Mouse (Mus musculus) hindbrain, embryonic 10.5 days (tissue): ENCODE results near the gene Pitpnb. TPM values are rescaled to one million over a fixed set of nuclear protein-coding genes. Genes with fewer than 3 reads are reported as not detected.

Experiments used
- DNase-seq: peaks from one replicate; pipeline ENCODE4 v3.0.0-alpha.2; 2017; ENCODE audit warnings: low spot score
- H3K27ac ChIP-seq: fragments of 300-500 bp; sonication (generic); 2 replicates; pipeline ENCODE4 v1.5.1; 2016; ENCODE audit warnings: mild to moderate bottlenecking, moderate library complexity
- H3K27me3 ChIP-seq: fragments of 300-500 bp; sonication (generic); 2 replicates; pipeline ENCODE4 v1.6.1; 2016; ENCODE audit warnings: mild to moderate bottlenecking; ENCODE audit not compliant: poor library complexity, insufficient read depth, severe bottlenecking
- H3K36me3 ChIP-seq: fragments of 300-500 bp; sonication (generic); 2 replicates; pipeline ENCODE4 v1.6.1; 2016; ENCODE audit warnings: mild to moderate bottlenecking, moderate library complexity
- H3K4me1 ChIP-seq: fragments of 300-500 bp; sonication (generic); replicated peaks from 2 replicates; pipeline ENCODE4 v1.6.1; 2016; ENCODE audit warnings: mild to moderate bottlenecking
- H3K4me3 ChIP-seq: fragments of 300-500 bp; sonication (generic); 2 replicates; pipeline ENCODE4 v1.5.1; 2016; ENCODE audit warnings: mild to moderate bottlenecking, moderate library complexity
- H3K9me3 ChIP-seq: fragments of 300-500 bp; sonication (generic); 2 replicates; pipeline ENCODE4 v1.6.1; 2016; ENCODE audit warnings: mild to moderate bottlenecking, moderate library complexity
- WGBS: fragments of 180-500 bp; shearing (Covaris S2); methylation state at CpG from one replicate; pipeline ENCODE4 v1.1.7; 2016; 5-methylcytosine and 5-hydroxymethylcytosine counted together
- polyA plus RNA-seq: library from polyadenylated mRNA; unstranded; fragments of >200 nt; fragmentation: Nextera tagmentation; extraction: Ambion mirVana; gene quantifications from 2 replicates; pipeline ENCODE4 v1.2.1, GENCODE M21; 2016

Pitpnb gene
- polyA plus RNA-seq, 1 experiment from 2014 or later: 110 TPM

- H3K36me3 ChIP-seq: peaks cover 100% of the 10 kb centered on the region
- H3K4me1 ChIP-seq: peaks cover 99% of the 10 kb centered on the region
- no peak for DNase-seq
- H3K4me3 ChIP-seq: no peak overlapping the region
- H3K27me3 ChIP-seq: no peaks in the 10 kb centered on the region
- WGBS: 50% methylated on average over 16 of the region's 16 CpGs
- H3K9me3 ChIP-seq: no peaks in the 10 kb centered on the region
- H3K27ac ChIP-seq: peak overlapping the region; percentile 75
Observed at GRCm38 (mm10) chr5:111434342-111434842, 103.8 kb downstream of the Pitpnb start.

- H3K36me3 ChIP-seq: peaks cover 100% of the 10 kb centered on the region
- no peaks in the 10 kb centered on the region for H3K27me3 ChIP-seq
- WGBS: 82% methylated on average over 7 of the region's 7 CpGs
- no peak for DNase-seq
- H3K9me3 ChIP-seq: no peaks in the 10 kb centered on the region
- H3K4me1 ChIP-seq: peaks cover 99% of the 10 kb centered on the region
- no peak overlapping the region for H3K4me3 ChIP-seq
- peak overlapping the region; percentile 20 for H3K27ac ChIP-seq
Observed at GRCm38 (mm10) chr5:111436260-111436659, 105.7 kb downstream of the Pitpnb start.

- WGBS: 51% methylated on average over 7 of the region's 7 CpGs
- H3K4me3 ChIP-seq: no peak overlapping the region
- peaks cover 100% of the 10 kb centered on the region for H3K36me3 ChIP-seq
- no peaks in the 10 kb centered on the region for H3K27me3 ChIP-seq
- H3K4me1 ChIP-seq: peaks cover 99% of the 10 kb centered on the region
- DNase-seq: no peak
- H3K9me3 ChIP-seq: no peaks in the 10 kb centered on the region
- H3K27ac ChIP-seq: peak overlapping the region; percentile 40; the same call in 1 of the 2 replicates
Observed at GRCm38 (mm10) chr5:111437205-111437604, 106.6 kb downstream of the Pitpnb start.

Other genes starting within 250 kb of the Pitpnb start
- 55.9 and 65.1 TPM in 2 replicates for gene Mn1, start 86.6 kb downstream of the Pitpnb start, polyA plus RNA-seq